Mouse (Mus musculus): ENCODE measurements around the gene Wnt9a.

Gene Wnt9a

DNA sequence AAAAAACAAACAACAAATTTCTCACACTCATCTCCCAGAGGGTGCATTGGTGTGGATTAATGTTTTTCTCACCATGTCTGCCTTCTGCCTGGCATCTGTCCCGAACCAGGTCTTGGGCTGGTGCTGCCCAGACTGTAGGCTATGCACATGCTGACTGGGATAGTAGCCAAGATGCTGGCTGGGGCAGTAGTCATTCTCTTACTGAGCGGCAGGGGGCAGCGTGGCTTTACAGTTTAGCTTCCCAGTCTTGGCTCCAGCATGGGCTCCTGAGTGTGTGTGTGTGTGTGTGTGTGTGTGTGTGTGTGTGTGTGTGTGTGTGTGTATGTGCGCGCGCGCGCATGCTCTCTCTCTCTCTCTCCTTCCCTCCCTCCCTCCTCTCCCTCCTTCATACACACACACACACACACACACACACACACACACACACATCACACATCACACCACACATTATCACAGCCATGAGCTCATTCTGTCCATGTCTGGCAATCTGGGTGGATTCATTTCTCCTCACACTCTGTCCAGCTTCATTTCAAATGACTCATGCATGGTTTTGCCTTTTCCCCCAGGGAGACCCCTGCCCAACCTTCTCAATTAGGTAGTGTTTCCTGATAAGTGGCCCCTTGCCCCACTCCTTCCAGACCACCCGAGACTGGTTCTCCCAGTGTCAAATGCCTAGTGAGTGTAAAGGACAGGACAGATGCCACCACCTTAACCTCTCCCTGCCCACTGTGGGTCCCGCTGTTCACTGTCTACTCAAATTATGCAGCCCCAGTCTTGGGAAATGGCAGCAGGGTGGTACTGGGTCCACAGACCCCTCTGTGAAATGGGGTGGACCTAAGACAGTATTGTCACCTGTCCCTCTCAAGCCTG is 3.8 kb upstream of the Wnt9a start:
- DNase-seq (ENCODE audit: low read depth) = peak; percentile 82

DNA sequence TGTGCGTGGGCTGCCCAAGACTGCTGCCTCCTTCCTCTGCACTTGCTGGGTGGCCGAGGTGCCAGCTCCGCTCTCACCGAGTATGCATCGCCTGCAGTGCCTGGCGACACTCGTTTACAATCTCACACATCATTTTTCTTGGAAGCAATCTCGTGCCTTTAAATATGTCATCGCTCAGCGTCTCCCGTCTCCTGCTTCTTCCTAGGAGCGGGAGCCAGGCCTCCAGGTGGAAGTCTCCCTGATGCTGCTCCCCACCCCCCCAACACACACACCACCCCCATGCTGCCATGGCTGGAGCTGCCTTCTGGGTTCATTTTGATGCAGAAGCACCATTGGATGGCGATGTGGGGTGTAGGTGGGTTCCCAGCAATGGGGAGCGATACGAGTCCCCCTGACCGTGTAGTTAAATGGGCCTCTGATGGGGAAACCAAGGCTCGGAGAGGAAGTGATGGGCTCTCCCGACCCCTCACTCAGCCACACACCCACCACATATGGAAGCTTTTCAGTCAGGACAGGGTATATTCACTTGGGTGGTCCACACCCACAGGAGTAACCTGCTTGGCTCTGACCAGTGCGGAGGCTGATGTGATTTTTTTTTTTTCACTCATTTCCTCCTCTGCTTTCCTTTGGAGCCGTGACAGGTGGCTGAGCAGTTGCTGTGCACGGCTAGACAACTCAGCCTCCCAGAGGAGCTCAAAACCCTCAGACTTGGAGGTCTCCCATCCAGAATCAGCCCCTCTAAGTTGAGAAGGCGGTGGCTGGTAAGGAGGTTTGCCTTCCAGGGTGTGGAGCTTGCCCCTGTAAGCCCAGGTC is 1.5 kb upstream of the Wnt9a start:
- no peak for DNase-seq (ENCODE audit: low read depth)

DNA sequence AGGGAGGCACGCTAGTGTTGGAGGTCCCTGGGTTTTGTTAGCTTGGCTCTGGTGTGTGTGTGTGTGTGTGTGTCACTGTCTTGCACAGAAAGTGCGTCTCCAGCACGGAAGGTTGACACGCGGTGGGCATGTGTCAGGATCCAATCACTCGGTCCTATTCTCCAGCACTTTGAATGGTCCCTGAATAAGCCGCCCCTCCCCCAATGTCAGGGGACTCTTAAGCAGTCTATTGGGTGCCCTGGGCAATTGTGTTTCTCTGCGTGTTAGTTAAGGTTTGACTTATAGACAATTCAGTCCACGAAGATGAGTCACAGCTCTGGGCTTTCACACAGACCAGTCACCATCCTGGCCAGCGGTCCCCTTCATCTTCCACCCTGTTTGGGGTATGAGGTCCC is 910 bp upstream of the Wnt9a start:
- DNase-seq (ENCODE audit: low read depth) = no peak

DNA sequence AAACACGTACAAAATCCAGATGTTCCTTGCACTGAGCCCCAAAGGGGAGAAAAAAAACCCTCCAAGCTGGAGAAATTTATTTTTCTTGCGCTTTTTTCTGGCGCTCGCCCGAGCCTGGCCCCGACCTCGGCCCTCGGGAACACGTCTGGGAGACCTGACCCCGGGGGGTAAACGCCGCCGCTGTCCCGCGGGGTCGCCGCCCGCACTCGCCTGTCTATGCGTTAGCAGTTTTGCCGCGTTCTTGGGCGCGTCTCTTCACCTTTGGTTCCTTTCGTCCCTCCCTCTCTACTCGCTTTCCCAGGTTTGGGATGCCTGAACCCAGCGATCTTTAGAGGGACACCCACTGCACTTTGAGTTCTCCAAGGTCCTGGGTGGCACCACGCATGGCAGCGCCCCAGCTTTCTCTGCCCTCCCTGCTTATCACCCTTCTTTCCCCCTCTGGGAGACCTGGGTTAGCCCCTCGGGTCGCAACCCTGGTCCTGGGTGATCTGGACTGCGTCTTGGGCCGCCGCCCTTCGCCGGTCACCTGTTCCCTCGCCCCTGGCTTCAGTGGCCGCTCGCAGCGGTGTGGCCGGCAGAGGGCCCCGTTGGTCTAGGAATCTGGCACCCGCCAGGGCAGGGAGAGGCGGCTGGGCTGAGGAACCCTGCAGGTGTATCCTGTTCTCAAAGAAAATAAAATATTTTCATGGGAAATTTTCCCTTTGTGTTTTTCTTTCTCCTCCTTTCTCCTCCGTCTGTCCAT is 865 bp downstream of the Wnt9a start:
- DNase-seq (ENCODE audit: low read depth) = no peak

DNA sequence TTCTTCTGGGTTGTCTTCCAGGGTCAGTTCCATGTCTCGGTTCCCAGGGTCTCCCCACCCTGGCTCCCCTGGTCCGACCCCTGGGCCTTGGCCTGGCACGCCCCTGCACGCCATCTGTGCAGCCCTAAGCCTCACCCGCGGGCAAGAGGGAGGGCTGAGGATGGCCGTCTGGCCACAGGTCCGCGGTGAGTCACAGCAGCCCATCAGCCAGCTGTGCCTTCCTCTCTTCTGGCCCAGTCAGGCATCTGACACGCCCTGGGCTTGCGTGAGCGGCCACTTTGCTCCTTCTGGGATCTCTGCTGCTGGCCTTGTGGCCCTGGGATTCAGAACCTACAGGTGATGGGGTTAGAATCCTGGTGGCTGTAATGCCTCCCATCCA is 1.4 kb downstream of the Wnt9a start:
- no peak for DNase-seq (ENCODE audit: low read depth)

DNA sequence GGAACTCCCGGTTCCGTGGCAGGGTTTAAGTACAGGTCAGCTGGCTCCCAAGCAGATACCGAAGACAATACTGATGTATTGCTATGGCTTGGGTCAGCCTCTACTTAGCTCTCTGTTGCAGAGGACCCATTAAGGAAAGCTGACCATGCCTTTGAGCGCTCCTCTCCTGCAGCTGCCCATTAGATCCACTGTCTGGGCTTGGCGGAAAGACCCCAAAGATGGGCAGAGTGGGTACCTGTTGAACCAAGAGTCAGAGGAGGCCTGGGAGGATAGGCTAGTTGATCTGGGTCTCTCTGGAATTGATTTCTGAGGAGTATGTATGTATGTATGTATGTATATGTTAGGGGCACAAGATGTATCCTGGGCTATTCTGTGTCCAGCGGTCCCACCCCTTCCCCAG is 1.9 kb downstream of the Wnt9a start:
- no peak for DNase-seq (ENCODE audit: low read depth)

DNA sequence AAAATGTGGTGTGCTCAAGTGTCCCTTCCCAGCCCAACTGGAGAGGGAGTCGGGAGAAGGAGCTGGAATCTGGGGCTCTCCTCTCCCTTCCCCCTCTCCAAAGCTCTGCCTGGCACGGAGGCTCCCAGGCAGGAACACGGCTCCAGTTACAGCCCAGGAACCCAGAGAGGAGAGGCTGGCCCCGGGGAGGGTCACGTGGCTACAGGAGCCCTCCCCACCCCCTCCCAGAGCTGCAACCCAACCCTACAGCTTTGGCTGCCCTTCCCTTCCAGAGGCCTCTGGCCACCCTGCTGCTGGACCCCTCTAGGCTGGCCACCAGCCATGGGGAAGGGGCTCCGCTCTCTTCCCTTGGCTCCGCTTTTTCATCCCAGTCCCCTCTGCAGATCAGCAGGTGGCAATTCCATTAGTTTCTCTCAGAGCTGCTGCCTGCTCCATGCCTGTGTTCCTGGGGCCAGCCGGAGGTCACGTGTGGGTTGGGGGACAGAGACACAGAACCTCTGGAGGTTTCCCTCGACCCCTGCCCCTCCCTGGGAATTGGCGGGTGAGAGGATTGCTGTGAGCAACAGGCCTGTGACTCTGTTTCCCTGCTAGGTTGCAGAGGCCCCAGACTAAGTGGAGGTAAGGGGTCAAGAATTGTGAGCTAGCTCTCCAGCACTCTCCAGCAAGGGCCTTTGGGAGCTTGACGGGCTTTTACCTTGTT is 2.5 kb downstream of the Wnt9a start:
- DNase-seq (ENCODE audit: low read depth) = no peak

DNA sequence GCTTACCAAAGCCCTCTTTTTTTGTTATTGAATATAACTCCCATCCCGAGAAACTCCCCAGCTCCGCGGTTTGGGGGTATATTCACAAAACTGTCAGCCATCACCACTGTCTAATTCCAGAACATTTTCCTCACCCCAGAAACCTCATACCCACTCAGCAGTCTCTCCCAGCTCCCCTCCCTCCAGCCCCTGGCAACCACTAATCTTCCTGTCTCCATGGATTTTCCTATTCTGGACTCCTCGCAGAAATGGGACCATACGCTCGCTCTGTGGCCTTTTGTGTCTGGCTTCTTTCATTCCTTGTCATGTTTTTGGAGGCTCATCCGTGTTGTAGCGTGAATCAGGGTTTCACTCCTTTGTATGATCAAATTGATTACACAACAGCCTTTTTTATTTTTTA is 3.2 kb downstream of the Wnt9a start:
- DNase-seq (ENCODE audit: low read depth) = no peak

DNA sequence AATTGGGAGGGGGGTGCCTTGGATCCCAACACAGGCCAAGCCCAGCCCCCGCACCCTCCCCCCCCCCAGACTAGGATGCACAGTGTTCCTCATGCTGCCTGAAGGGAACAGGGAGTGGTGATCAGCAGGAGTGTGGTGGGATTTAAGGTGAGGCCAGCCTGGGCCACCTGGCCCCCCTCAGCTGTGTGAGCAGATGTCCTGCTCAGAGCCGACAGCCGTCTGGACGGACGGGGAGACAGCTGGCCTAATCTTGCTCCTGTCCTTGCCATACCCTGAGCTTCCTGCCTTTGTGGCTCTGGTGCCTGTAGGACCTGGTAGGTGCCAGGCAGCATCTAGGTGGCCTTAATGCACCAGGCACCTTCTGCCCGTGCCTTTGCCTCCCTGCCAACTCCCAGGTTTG is 5.3 kb downstream of the Wnt9a start:
- DNase-seq (ENCODE audit: low read depth) = no peak

DNA sequence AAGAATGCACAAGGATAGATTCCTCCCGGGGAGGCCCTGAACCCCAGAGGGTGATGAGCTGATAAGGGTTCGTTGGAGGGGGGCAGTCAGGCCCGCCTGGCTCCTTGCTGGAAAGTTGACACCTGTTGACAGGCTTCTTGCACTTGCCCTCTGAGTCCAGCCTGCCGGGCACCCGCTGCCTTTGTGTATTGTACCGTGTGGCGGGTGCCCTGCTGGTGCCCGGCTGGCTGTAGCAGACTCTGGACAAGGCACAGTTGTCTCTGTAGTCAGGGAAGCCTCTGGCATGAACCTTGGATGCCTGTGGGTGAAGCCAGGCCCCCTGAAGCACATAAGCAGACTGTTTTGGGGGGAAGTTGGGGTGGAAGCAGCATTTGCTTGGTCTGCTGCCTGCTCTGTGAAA is 5.8 kb downstream of the Wnt9a start:
- DNase-seq (ENCODE audit: low read depth) = no peak

DNA sequence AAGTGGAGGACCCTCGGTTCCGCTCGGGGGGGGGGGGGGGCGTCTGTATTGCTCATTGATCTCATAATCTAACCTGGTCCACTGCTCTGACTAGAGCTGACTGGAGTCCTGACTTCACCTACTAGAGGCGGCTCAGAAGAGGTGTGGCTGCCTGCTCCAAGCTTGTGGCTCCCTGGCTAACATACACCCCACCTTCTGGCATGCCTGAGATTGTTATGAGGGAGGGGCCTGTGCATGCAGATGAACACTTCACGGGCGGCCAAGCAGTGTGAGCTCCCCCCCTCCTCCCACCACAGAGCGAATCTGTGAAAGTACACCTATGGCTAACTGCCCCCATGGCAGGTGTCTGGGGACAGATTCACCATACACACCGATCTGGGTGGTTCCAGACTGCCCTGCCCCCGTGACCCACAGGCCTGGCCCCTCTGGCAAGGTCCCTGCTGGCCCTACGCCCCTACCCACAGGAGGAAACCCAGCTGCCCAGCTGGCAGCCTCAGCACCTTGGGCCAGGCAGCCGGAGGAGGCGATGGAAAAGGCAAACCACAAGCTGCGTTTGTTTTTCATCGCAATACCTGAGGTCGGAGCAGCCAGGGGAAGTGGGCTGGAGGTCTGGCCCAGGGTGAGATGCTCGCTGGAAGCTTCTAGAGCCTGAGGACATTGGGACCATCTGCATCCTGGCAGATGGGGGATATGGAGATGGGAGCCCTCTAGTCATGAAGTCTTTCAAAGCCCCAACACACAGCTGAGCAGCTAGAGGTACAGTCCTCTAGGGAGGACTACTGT is 6.5 kb downstream of the Wnt9a start:
- no peak for DNase-seq (ENCODE audit: low read depth)

DNA sequence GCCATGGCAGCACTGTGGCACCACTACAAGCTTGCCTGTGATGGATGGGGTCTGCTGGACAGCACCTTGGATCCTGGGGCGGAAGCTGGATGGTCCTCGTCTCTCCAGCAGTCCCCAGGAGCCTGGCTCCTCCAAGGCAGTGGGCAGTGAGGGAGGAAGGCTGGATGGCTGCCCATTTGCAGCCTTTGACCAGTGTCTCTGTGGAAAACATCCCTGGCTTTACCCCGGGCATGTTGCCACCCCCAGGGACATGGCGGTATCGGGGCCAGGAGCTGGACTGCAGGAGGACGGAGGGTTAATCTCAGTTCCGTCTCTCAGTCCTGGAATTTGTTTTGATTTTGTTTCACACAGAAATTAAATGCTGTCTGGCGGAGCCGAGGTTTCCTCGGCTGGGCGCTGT is 7.2 kb downstream of the Wnt9a start:
- DNase-seq (ENCODE audit: low read depth) = no peak

DNA sequence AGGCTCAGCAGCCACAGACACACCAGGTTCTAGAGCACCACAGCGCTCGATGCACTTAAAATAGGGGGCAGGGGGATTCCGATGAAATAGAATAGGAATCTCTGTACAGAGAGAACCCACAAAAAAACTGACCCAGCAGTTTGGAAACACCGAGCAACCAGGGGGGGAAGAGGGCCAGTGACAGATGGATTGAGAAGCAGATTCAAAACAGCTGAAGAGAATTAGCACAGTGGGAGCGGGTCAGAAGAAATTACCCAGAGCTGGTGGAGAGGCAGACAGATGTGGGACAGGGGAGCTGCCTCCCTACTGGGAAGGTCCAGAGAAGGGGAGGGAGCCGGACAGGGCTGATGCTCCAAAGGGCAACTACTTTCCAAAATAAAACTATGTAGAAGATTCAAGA is 9.8 kb downstream of the Wnt9a start:
- no peak for DNase-seq (ENCODE audit: low read depth)

DNA sequence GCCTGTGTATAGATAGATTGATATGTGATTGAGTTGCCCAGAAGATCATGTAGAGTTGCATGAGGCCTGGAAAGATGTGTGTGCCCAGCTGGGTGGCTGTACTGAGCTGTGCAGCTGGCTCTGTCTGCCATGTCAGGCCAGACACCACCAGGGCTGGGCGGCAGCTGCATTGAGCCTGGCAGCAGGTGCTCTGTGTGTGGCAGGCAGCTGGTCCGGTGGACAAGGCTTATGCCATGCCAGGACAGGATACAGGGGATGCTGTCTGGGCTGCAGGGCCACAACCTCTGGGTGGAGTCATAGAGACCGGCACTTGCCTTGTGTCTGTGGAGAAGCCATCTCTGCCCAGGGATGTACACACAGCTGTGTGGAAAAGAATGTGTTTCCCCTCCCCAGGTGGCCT is 16.3 kb downstream of the Wnt9a start:
- DNase-seq (ENCODE audit: low read depth) = no peak

DNA sequence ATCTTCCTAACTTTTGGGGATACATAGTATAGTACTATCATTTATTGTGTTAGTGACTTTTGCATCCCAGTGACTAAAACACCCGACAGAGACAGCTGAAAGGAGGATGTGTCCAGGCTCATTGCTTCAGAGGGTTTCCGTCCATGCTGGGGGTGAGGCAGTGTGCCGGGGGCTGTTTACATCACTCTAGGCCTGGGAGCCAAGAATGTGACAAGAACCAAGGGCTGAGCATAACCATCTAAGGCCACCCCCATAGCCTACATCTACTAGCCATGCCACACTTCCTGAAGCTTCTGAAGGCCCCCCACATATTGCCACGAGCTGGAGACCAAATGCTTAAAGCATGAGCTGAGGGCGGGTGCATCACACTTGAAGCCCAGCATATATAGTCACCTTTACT is 18.0 kb downstream of the Wnt9a start:
- DNase-seq (ENCODE audit: low read depth) = no peak

DNA sequence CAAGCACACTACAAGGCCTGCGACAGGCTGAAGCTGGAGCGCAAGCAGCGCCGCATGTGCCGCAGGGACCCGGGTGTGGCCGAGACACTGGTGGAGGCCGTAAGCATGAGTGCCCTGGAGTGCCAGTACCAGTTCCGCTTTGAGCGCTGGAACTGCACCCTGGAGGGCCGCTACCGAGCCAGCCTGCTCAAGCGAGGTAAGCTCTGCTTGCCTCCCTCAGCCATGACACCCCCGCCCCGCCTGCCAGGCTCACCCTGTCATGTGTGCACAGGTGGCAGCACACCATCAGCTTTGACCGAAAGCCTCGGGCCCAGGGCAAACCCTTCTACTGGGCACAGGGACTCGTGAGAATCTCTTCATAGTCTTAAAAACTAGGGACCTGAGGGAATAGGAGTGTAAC is 20.9 kb downstream of the Wnt9a start:
- no peak for DNase-seq (ENCODE audit: low read depth)

DNA sequence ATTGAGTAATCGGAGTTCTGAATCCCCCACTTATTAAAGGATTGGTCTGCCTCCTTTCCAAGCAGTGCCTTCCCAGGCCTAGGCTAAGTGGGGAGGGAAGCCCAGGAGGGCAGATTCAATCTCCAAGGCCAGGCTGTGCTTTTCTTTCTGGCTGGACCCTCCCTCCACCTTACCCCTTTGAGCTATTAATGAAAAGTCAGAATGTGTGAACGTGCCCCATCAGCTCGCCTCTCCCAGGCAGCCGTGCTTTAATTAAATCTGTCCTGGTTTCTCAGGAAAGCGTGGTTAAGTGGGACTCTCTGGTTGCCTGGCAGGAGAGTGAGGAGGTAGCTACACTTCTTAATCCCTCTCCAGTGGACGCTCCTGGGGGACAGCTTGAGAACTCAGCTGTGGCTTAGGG is 22.9 kb downstream of the Wnt9a start:
- DNase-seq (ENCODE audit: low read depth) = no peak

DNA sequence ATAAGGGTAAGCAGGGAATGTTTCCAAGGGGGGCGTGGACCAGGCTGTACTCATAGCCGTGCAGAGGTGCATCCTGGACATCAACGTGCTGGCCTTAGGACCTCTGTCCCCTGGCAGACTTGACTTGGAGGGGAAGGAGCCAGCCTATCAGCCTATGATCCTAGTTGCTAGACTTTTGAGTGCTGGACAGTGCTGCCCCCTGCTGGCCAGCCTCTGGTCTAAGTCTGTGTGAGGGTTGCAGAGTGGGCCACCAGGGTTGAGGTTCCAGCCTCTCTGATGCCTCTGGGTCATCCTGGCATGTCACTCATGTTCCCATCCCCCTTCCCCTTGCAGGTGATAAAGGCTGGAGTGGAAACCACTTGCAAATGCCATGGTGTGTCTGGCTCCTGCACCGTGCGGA is 23.8 kb downstream of the Wnt9a start:
- no peak for DNase-seq (ENCODE audit: low read depth)

DNA sequence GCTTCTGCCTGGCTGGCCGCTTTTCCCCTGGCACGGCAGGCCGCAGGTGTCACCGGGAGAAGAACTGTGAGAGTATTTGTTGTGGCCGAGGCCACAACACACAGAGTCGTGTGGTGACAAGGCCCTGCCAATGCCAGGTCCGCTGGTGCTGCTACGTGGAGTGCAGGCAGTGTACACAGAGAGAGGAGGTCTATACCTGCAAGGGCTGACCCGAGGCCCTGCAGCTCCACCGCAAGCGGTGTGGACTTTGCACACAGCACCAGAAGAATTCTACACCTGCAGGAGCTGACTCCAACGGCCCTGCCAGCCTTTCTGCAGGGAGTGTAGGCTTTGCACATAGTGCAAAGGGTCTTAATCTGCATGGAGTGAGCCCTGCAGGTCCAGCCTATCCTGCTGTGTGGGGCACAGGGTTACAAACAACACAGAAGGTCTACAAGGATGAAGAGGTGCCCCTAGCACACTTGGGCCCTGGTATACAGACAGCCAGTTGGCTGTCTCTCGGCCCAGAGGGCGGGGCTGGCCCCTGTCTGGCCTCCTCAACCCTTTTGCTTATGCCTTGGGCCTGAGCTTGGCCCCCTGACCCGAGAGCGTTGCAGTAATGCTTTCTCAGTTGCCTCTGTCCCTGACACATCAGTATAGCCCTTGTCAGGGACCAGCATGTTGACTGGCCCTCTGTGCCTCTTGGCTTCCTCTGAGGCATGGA is 24.6 kb downstream of the Wnt9a start:
- no peak for DNase-seq (ENCODE audit: low read depth)

DNA sequence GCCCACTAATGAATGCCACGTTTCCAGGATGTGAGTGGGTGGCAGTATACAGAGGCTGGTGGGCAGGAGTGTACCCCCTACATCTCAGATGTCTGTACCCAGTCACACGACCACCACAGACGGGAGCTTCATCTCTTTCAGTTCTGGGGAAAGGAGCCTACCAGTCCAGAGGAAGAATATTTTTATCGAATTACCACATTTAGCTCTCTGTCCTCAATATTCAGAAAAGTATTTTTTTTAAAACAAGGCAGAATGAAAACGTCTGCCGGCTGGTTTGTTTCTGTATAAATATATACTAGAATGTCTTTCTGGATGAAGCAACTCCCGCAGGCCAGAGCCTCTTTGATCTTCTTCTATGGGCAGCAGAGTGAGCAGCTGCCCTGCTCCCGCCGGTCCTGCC is 26.2 kb downstream of the Wnt9a start:
- no peak for DNase-seq (ENCODE audit: low read depth)

DNA sequence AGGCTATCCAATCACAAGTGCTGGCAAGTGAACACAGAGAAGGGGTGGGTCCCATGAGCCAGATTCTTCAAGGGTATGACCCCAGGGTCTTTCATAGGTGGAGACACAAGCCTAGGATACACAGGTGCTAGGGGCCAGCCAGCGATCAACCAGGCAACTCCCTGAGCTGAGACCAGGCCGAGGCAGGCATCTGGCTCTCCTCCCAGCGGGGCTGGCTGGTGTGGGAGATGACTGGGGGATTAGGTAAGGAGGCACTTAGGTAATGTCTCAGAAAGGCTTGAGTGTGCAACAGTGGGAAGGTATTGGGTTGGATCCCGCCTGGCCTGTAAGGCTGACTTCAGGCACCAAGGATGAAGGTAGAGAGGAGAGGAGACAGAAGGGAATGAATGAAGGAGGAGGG is 28.4 kb downstream of the Wnt9a start:
- DNase-seq (ENCODE audit: low read depth) = no peak
